Mouse (Mus musculus): ENCODE measurements around the gene Irf3. TPM values are rescaled to one million over a fixed set of nuclear protein-coding genes. Genes with fewer than 3 reads are reported as not detected.

Gene Irf3
- total RNA-seq, 2 experiments from 2014 or later: 27.3 to 31.7 TPM

DNA sequence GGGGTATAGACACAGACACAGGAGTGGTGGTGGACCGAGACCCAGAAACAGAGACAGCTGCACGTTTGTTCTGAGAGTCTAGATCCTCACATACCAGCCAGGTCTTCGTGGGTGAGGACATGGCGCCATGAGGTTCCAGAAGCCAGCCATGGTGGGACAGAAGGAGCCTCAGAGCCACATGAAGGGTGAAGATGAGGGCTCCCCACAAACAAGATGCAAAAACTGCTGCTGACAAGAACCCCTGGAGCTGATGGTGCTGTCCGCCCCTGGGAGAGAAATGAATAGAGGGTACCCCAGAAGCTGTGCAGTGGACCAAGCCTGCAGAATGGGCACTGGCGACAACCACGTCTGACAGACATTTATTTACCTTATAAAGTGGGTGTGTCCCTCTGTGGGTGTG lies 26.3 kb upstream of the Irf3 start:
- DNase-seq: no peak
- intact Hi-C loops (cut with DNase I): no loop called here

DNA sequence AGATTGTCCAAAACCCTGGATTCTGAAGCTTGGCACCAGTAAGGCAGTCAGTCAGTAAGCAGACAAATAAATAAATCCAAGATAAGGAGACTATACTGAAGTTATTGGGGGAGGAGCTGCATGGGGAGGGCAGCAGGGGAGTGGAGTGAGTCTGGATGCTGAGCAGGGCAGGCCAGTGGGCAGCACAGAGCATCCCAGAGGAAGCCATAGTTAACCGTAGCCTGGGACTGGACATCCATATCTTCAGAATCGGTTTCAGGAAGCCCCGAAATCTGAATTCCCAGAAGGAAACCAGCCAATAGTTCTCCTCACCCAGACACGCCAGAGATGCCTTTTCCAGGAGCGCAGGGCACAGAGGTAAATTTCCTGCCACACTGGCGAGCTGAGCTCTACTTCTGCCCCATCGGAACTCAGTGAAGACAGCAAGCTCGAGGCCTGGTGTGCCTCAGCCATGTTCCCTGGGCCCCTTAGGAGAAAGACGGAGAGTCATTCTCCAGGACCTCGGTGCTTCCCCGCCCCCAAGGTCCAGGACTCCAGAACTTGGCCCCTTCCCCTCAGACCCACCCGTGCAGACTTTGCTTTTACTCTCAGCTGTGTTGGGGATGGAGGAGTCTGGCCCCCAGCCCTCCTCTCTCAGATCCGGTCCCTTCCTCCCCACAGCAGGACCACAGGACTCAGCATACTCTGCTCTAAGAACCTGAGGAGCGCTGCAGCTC lies 23.9 kb upstream of the Irf3 start:
- intact Hi-C loops (cut with DNase I): no loop called here
- DNase-seq: no peak

GRCm38 (mm10) chr7:44974383-44975116 lies 22.9 kb upstream of the Irf3 start, which contains the start of gene Cpt1c:
Gene Cpt1c (minus strand): TSS chr7:44974851.
- intact Hi-C loops (cut with DNase I): no loop called here
- peak; percentile 71 to 74 for DNase-seq

- intact Hi-C loops (cut with DNase I): no loop called here
- DNase-seq: no peak
Observed at GRCm38 (mm10) chr7:44975117-44975419, 22.4 kb upstream of the Irf3 start.

DNA sequence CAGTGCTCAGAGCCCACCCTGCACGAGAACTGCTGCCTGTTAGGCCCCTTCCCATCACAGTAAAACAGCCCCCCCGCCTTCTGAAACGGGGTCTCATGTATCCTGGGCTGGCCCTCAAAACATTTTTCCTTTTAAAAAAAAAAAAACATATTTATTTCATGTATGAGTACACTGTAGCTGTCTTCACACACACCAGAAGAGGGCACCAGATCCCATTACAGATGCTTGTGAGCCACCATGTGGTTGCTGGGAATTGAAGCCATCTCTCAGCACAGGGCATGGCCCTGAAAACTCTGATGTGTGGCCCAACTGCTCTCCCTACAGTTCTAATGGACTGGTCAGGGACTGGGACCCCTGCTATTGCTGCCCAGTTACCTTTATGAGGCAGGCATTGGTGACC lies 19.1 kb upstream of the Irf3 start:
- intact Hi-C loops (cut with DNase I): no loop called here
- DNase-seq: no peak

DNA sequence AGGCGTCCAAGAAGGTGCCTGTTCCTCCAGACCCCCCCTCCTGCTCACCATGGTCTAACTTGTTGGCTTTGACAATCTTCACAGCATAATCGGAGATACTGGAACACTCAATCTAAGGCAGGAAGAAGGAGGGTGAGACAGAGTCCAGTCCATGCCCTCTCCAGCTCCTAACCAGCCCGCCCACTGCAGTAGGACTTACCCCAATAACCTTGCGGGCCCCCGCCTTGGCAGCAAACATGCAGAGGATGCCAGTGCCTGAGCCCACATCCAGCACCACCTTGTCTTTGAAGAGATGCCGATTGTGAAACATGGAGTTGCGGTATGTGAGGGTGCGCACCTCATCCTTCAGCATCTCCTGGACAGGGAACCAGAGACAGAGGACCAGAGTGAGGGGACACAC lies 15.9 kb upstream of the Irf3 start:
- intact Hi-C loops (cut with DNase I): loop anchor here (5.0 kb wide), 4 partner anchors 71 to 156 kb away; partner anchors contain the start of genes Flt3l, Gm45713, Prr12 and Rps11
- DNase-seq: no peak

GRCm38 (mm10) chr7:44983085-44983484 lies 14.4 kb upstream of the Irf3 start:
- DNase-seq: peak; percentile 87 to 92
- intact Hi-C loops (cut with DNase I): loop anchor here (5.0 kb wide), 4 partner anchors 69 to 154 kb away; partner anchors contain the start of genes Flt3l, Gm45713, Prr12 and Rps11

- intact Hi-C loops (cut with DNase I): loop anchor here (5.0 kb wide), 4 partner anchors 68 to 153 kb away; partner anchors contain the start of genes Flt3l, Gm45713, Prr12 and Rps11
- no peak for DNase-seq
Observed at GRCm38 (mm10) chr7:44983944-44984832, 13.3 kb upstream of the Irf3 start.

GRCm38 (mm10) chr7:44984833-44985164 lies 12.6 kb upstream of the Irf3 start:
- intact Hi-C loops (cut with DNase I): loop anchor here (5.0 kb wide), 4 partner anchors 68 to 153 kb away; partner anchors contain the start of genes Flt3l, Gm45713, Prr12 and Rps11
- DNase-seq: no peak

GRCm38 (mm10) chr7:44985595-44986191 lies 11.8 kb upstream of the Irf3 start:
- intact Hi-C loops (cut with DNase I): no loop called here
- peak; percentile 59 to 60 for DNase-seq

DNA sequence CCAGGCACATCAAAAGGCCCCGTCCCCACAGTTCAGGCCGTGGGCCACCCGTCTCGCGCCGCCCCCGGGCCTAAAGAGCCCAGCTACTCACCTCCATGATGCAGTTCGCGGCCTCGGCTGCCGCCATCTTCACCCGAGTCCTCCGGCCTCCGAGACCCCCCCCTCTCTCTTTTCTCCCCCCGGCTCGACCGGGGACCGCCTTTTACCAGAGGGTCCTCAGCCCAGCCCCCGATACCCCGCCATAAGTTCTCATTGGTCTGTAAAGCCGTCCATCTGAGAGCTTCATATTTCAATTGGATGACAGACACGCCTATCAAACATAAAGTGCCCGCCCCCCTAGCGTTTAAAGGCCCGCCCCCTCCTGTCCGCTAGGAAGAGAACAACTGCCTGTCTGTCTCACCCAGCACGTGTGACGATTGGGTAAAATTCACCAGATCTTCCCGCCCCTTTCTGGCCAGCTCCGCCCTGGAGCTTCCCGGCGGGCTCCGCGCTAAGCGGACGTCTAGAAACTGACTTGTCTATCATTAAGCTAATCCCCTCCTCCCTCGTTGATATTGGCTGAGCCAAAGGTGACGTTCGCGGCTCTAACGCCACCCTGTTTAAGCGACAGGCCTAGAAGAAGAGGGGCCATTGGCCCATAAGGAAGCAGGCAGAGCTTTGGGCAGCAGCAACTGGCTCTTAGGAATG lies 11.1 kb upstream of the Irf3 start, which contains the start of gene Prmt1:
Gene Prmt1 (minus strand): TSS at position 377 of the 687 bp plus-strand sequence.
- intact Hi-C loops (cut with DNase I): no loop called here
- DNase-seq: peak; percentile 94 to 99

- intact Hi-C loops (cut with DNase I): no loop called here
- no peak for DNase-seq
Observed at GRCm38 (mm10) chr7:44986879-44987718, 10.3 kb upstream of the Irf3 start.

DNA sequence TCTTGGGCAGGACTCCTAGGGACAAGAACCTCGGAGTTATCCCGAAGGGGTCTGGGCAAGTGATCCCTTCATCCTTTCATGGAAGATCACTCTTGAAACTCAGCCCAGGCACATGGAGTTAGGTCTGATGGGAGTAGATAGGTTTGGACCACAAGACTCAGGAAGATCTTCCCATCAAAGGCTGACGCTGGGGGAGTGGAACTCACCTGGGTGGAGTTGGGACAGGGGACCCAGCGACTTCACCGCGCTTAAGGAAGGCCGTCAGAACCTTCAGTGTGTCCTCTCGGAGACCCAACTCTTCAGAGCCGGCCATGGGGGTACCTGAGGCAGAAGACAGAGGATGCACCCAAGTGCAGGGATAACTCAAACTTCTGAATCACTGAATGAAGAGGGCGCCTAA lies 776 bp upstream of the Irf3 start:
- intact Hi-C loops (cut with DNase I): no loop called here
- DNase-seq: no peak

DNA sequence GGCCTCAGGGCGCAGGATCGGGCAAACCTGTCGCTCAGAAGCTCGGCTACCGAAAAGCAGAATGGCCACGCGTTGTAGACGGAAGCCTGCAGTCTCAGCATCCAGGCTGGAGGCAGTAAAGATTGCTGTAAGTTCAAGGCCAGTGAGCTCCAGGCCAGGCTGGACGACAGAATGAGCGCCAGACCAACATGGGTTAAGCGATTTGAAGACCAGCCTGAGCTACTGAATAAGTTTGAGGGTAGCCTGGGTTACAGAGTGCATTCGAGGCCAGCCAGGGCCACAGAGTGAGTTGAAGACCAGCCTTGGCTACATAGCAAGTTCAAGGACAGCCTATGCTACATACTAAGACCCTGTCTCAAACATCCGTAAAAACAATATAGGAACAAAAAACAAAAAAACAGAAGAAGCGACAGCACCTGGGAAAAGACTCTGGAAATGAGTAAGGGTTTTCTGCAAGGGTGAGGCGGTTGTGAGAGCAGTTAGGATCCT lies 536 bp downstream of the Irf3 start:
- intact Hi-C loops (cut with DNase I): loop anchor here (1.0 kb wide), 1 partner anchor 17 kb away; no protein-coding TSS in a partner anchor
- no peak for DNase-seq

GRCm38 (mm10) chr7:44998501-44998955 lies 1.1 kb downstream of the Irf3 start, which contains the start of gene Bcl2l12:
Gene Bcl2l12 (minus strand): TSS chr7:44998712.
- intact Hi-C loops (cut with DNase I): loop anchor here (1.0 kb wide), 1 partner anchor 17 kb away; no protein-coding TSS in a partner anchor
- peak; percentile 56 to 61 for DNase-seq

- intact Hi-C loops (cut with DNase I): no loop called here
- DNase-seq: no peak
Observed at GRCm38 (mm10) chr7:44999753-45000152, 2.3 kb downstream of the Irf3 start.

DNA sequence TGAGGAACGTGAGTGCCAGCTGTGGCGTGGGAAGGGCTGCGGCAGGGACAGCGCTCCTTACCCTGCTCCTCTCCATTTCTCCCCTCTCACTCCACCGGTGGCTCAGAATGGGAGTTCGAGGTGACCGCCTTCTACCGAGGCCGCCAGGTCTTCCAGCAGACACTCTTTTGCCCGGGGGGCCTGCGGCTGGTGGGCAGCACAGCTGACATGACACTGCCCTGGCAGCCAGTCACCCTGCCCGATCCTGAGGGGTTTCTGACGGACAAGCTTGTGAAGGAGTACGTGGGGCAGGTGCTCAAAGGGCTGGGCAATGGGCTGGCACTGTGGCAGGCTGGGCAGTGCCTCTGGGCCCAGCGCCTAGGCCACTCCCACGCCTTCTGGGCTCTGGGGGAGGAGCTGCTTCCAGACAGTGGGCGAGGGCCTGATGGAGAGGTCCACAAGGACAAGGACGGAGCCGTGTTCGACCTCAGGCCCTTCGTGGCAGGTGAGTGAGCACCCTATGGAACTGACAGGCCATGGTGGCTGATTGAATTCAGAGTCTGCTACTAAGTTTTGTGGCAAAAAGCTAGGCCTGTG lies 3.2 kb downstream of the Irf3 start:
- intact Hi-C loops (cut with DNase I): no loop called here
- DNase-seq: no peak

DNA sequence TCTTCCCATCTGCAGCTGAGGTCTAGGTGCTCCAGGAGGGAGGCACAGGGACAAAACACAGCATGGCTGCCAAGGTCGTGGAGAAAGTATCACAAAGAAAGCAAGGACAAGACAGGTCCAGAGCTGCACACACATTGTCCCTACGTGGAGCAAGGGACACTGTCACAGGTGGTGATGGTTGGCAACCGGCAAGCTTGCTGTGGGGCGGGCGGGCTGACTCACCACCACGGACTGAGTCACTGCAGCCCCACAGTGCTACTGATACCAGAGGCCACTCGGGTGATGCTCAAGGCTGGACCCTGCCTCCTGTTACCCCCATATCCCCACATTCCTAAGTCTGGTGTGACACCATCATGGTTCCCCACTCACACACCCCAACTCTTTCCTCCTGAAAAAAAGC lies 5.0 kb downstream of the Irf3 start:
- DNase-seq: no peak
- intact Hi-C loops (cut with DNase I): no loop called here
